Mouse (Mus musculus): ENCODE data around the gene Mcfd2. TPM values are rescaled to one million over a fixed set of nuclear protein-coding genes. Genes with fewer than 3 reads are reported as not detected.

Gene Mcfd2
- total and polyA plus RNA-seq, 3 experiments = 24.7 to 41.9 (median 39.1) TPM

GRCm38 (mm10) chr17:87246103-87246502 lies 19.6 kb downstream of the Mcfd2 start:
- Histone ChIP-seq H3K4me2 (ENCODE audit: insufficient read depth, low read depth, poor library complexity, severe bottlenecking) (no peak overlapping the region), H3K9me3 (replicated peaks; ENCODE audit: low read length) (peaks cover 6% of the 10 kb centered on the region), H3K27ac (ENCODE audit: insufficient read depth, low read depth) (no peak overlapping the region), H3K4me1 (ENCODE audit: control insufficient read depth in 1 of 2, insufficient read depth in 2 of 2) (peaks cover 8 to 24% of the 10 kb centered on the region in 2 experiments; a peak in 3 of 4 replicates), H3K27me3 (replicated peaks) (no peaks in the 10 kb centered on the region), H3K36me3 (replicated peaks in 1 of 2; ENCODE audit: control insufficient read depth in 1 of 2, insufficient read depth in 1 of 2, low read length in 1 of 2) (no peaks in the 10 kb centered on the region), H3K9ac (ENCODE audit: insufficient read depth, low read depth) (no peak overlapping the region), H3K79me2 (replicated peaks; ENCODE audit: control insufficient read depth, extremely low read depth, insufficient read depth, poor library complexity, severe bottlenecking) (no peaks in the 10 kb centered on the region), H3K4me3 (replicated peaks in 1 of 3; ENCODE audit: low read depth in 2 of 3, low read length in 2 of 3, poor library complexity in 1 of 3) (no peak overlapping the region)
- in situ Hi-C loops (cut with MboI; ENCODE audit: low pct_ligation_motif_present, low pct_unique_long_range_greater_than_20kb, low sequenced_read_pairs) = loop anchor here (25.0 kb wide), 1 partner anchor 734 kb away; the partner anchor contains the start of gene Gm10309
- no peak for DNase-seq (ENCODE audit: extremely low read depth)
- dilution Hi-C loops (cut with MboI; ENCODE audit: extremely low pct_ligation_motif_present, extremely low pct_unique_long_range_greater_than_20kb, low sequenced_read_pairs) = no loop called here
- no peak for TF ChIP-seq ZC3H11A (IDR thresholded peaks at IDR 0.05; ENCODE audit: low read depth, low read length)
- TF ChIP-seq POLR2A (IDR thresholded peaks at IDR 0.05; ENCODE audit: low read depth, low read length) = no peak
- no peak for TF ChIP-seq SMC3 (IDR thresholded peaks at IDR 0.05; ENCODE audit: low read depth, low read length)
- no peak for TF ChIP-seq RAD21 (IDR thresholded peaks at IDR 0.05; ENCODE audit: low read depth, low read length)
- TF ChIP-seq CHD1 (IDR thresholded peaks at IDR 0.05; ENCODE audit: low read depth, low read length) = no peak
- no peak for TF ChIP-seq PAX5 (IDR thresholded peaks at IDR 0.05; ENCODE audit: low read length)
- TF ChIP-seq ETS1 (conservative IDR thresholded peaks at IDR 0.05; ENCODE audit: low read depth, low read length) = no peak
- no peak for TF ChIP-seq E2F4 (IDR thresholded peaks at IDR 0.05; ENCODE audit: insufficient replicate concordance, low read depth, low read length)
- no peak for TF ChIP-seq CTCF (conservative IDR thresholded peaks at IDR 0.05 in 1 of 2, IDR thresholded peaks at IDR 0.05 in 1 of 2; ENCODE audit: low read depth in 2 of 2, low read length in 2 of 2)
- TF ChIP-seq MAFK (IDR thresholded peaks at IDR 0.05; ENCODE audit: insufficient replicate concordance, low read length) = no peak
- no peak for TF ChIP-seq MAX (IDR thresholded peaks at IDR 0.05; ENCODE audit: low read length)
- TF ChIP-seq MYC (IDR thresholded peaks at IDR 0.05; ENCODE audit: low read depth, low read length) = no peak
- no peak for TF ChIP-seq SIN3A (IDR thresholded peaks at IDR 0.05; ENCODE audit: low read length)
- TF ChIP-seq USF1 (IDR thresholded peaks at IDR 0.05; ENCODE audit: low read depth, low read length) = no peak
- TF ChIP-seq ELF1 (IDR thresholded peaks at IDR 0.05; ENCODE audit: low read depth, low read length) = no peak
- TF ChIP-seq EP300 (IDR thresholded peaks at IDR 0.05; ENCODE audit: low read length) = no peak

- Histone ChIP-seq H3K4me1 (ENCODE audit: control insufficient read depth in 1 of 2, insufficient read depth in 2 of 2) (peaks cover 2% of the 10 kb centered on the region in 2 experiments; a peak in 1 of 4 replicates), H3K4me3 (replicated peaks in 1 of 3; ENCODE audit: low read depth in 2 of 3, low read length in 2 of 3, poor library complexity in 1 of 3) (no peak overlapping the region), H3K79me2 (replicated peaks; ENCODE audit: control insufficient read depth, extremely low read depth, insufficient read depth, poor library complexity, severe bottlenecking) (no peaks in the 10 kb centered on the region), H3K9me3 (replicated peaks; ENCODE audit: low read length) (peaks cover 7% of the 10 kb centered on the region), H3K27ac (ENCODE audit: insufficient read depth, low read depth) (no peak overlapping the region), H3K4me2 (ENCODE audit: insufficient read depth, low read depth, poor library complexity, severe bottlenecking) (no peak overlapping the region), H3K9ac (ENCODE audit: insufficient read depth, low read depth) (no peak overlapping the region), H3K36me3 (replicated peaks in 1 of 2; ENCODE audit: control insufficient read depth in 1 of 2, insufficient read depth in 1 of 2, low read length in 1 of 2) (no peaks in the 10 kb centered on the region), H3K27me3 (replicated peaks) (no peaks in the 10 kb centered on the region)
- TF ChIP-seq JUN (IDR thresholded peaks at IDR 0.05; ENCODE audit: insufficient read depth, low read depth, low read length) = no peak
- no peak for TF ChIP-seq IRF4 (IDR thresholded peaks at IDR 0.05; ENCODE audit: low read depth, low read length)
- no peak for TF ChIP-seq ELF1 (IDR thresholded peaks at IDR 0.05; ENCODE audit: low read depth, low read length)
- no peak for TF ChIP-seq GABPA (IDR thresholded peaks at IDR 0.05; ENCODE audit: insufficient replicate concordance, low read depth, low read length)
- no peak for TF ChIP-seq ZC3H11A (IDR thresholded peaks at IDR 0.05; ENCODE audit: low read depth, low read length)
- TF ChIP-seq HCFC1 (IDR thresholded peaks at IDR 0.05; ENCODE audit: low read depth, low read length) = no peak
- TF ChIP-seq SMC3 (IDR thresholded peaks at IDR 0.05; ENCODE audit: low read depth, low read length) = no peak
- TF ChIP-seq NRF1 (IDR thresholded peaks at IDR 0.05; ENCODE audit: low read depth, low read length) = no peak
- no peak for TF ChIP-seq MEF2A (IDR thresholded peaks at IDR 0.05; ENCODE audit: borderline replicate concordance, low read depth, low read length)
- TF ChIP-seq MAZ (IDR thresholded peaks at IDR 0.05; ENCODE audit: low read depth, low read length) = no peak
- no peak for TF ChIP-seq MXI1 (IDR thresholded peaks at IDR 0.05; ENCODE audit: low read depth, low read length)
- TF ChIP-seq TCF12 (IDR thresholded peaks at IDR 0.05; ENCODE audit: low read depth, low read length) = no peak
- dilution Hi-C loops (cut with MboI; ENCODE audit: extremely low pct_ligation_motif_present, extremely low pct_unique_long_range_greater_than_20kb, low sequenced_read_pairs) (no loop called here), in situ Hi-C loops (cut with MboI; ENCODE audit: low pct_ligation_motif_present, low pct_unique_long_range_greater_than_20kb, low sequenced_read_pairs) (loop anchor here (25.0 kb wide), 1 partner anchor 726 kb away; the partner anchor contains the start of gene Gm10309)
- no peak for DNase-seq (ENCODE audit: extremely low read depth)
These were observed 27.9 kb downstream of the Mcfd2 start for GRCm38 (mm10) chr17:87237826-87238225.
